Mouse (Mus musculus): ENCODE measurements at regions not wholly inside any gene's neighbourhood (a gene's known extent, or its start where the extent isn't known, plus 50 kb on each side); places are given as distances from the start of the nearest gene placed in this dataset.
"Not testable (repeated sequence)": the region's sequence is repeated elsewhere in the genome, so short reads cannot be mapped to it uniquely, and the experiment has no call there.

DNA sequence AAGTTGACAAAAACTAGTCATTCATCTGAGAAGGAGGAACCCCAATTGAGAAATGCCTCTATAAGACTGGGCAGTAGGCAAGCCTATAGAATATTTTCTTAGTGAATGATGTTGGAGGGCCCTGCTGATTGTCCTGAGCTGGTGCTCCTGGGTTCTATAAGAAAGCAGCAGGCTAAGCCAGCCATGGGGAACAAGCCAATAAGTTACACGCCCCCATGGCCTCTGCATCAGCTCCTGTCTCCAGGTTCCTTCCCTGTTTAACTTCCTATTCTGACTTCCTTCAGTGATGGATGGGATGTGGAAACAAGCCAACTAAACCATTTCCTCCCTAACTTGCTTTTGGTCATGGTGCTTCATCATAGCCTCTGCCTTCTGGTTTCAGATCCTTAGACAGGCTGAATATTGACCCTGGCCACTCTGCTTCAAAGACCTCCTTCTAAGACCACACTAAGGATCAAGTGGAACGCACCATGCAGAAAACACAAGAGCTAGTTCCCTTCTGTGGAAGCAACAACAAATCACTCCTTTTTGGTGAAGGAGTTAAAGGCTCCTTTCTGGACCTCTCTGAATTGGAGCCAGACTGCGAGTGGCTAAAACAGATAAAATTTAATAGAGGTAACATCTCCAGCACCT is 76.7 kb downstream of the Tomm20 start:
- Histone ChIP-seq H3K4me3 (ENCODE audit: low read length) (no peak overlapping the region), H3K27ac (ENCODE audit: low read length) (peak overlapping the region; percentile 44; the same call in 1 of the 2 replicates), H3K9ac (replicated peaks; ENCODE audit: low read length) (no peak overlapping the region), H3K4me2 (replicated peaks; ENCODE audit: low read depth, low read length) (no peak overlapping the region), H3K4me1 (ENCODE audit: insufficient read depth, low read length) (peaks cover 8% of the 10 kb centered on the region), H3K27me3 (ENCODE audit: insufficient read depth, low read length) (no peaks in the 10 kb centered on the region), H3K9me3 (ENCODE audit: low read length) (no peaks in the 10 kb centered on the region), H3K36me3 (ENCODE audit: insufficient read depth, low read length) (no peaks in the 10 kb centered on the region)
- 44% methylated on average over 3 of the region's 3 CpGs for WGBS
- ATAC-seq (ENCODE audit: low FRiP score, low TSS enrichment): no peak; the same call in 1 of the 2 replicates

DNA sequence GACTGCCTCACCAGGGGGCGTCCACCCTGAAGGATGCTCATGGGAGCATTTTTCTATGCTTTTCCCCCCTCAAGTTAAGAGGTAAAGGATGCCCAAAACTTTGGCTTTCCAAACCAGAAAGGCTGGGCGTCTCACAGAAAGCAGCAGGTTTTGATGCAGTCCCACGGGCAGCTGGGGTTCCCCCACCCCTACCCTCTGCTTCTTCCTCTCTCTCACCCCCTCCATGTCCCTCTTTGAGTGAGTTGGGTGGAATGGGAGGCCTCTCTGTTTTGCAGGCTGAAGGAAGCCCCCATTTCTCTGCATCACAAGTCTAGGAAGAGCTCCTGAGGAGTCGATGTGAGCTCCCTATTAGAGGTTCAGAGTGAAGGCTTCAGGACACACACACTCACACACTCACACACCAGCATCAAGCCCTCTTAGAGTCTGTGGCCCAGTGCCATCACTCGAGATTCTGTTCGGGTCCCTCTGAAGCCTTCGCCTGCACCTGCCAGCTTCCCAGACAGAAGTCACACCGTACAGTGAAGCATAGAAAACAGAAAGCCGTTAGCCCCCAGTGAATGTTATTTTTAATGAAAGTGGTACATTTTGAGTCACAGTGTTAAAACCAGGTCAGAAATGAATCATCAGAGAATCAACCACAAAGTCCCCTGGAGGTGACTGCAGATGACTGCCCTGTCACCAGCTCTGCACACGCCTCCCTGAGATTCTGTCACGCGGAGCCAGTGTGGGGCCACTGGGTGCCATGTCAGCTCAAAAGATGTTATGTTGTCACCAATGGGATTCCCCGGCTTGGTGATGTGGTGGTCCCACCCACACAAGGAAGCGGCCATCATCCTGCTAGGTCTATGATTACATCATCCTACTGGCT is 78.3 kb downstream of the Tomm20 start:
- Histone ChIP-seq H3K4me3 (ENCODE audit: low read length) (no peak overlapping the region), H3K36me3 (ENCODE audit: insufficient read depth, low read length) (no peaks in the 10 kb centered on the region), H3K9me3 (ENCODE audit: low read length) (no peaks in the 10 kb centered on the region), H3K27me3 (ENCODE audit: insufficient read depth, low read length) (no peaks in the 10 kb centered on the region), H3K9ac (replicated peaks; ENCODE audit: low read length) (no peak overlapping the region), H3K4me1 (ENCODE audit: insufficient read depth, low read length) (peaks cover 8% of the 10 kb centered on the region), H3K4me2 (replicated peaks; ENCODE audit: low read depth, low read length) (no peak overlapping the region), H3K27ac (ENCODE audit: low read length) (no peak overlapping the region)
- WGBS: 79% methylated on average over 14 of the region's 14 CpGs
- no peak for ATAC-seq (ENCODE audit: low FRiP score, low TSS enrichment)

DNA sequence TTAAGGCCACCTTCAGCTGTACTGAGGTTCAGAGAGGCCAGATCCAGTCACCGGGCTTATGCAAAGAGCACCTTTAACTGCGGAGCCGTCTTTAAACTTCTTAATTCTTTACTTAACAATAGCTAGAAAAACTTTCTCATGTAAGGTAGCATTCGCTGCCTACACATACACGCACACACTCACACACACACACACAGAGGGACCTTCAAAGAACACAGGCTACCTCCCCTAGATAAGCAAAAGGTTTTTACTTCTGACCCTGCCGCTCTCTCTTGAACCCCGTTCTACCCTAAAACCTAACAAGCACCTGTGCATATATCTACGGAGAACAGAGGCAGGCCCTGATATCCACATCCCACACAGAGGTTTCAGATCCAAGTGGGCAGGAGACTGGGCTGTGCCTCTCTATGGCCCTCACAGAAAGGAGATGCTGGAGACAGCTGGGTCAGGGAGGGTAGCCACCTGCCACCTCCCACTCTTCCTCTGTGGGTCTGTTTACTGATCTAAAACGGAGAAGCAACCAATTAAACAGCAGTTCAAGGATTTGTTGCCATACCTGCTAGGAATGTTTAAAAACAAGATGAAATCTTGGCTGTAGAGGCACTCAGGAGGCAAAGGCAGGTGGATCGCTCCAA is 81.2 kb downstream of the Tomm20 start:
- H3K36me3 ChIP-seq (ENCODE audit: insufficient read depth, low read length): no peaks in the 10 kb centered on the region
- no peak overlapping the region for H3K4me3 ChIP-seq (ENCODE audit: low read length)
- 72% methylated on average over 10 of the region's 10 CpGs for WGBS
- H3K27ac ChIP-seq (ENCODE audit: low read length): no peak overlapping the region
- no peaks in the 10 kb centered on the region for H3K27me3 ChIP-seq (ENCODE audit: insufficient read depth, low read length)
- H3K4me1 ChIP-seq (ENCODE audit: insufficient read depth, low read length): peaks cover 5% of the 10 kb centered on the region
- H3K9me3 ChIP-seq (ENCODE audit: low read length): no peaks in the 10 kb centered on the region
- no peak overlapping the region for H3K9ac ChIP-seq (replicated peaks; ENCODE audit: low read length)
- H3K4me2 ChIP-seq (replicated peaks; ENCODE audit: low read depth, low read length): no peak overlapping the region
- no peak for ATAC-seq (ENCODE audit: low FRiP score, low TSS enrichment)

DNA sequence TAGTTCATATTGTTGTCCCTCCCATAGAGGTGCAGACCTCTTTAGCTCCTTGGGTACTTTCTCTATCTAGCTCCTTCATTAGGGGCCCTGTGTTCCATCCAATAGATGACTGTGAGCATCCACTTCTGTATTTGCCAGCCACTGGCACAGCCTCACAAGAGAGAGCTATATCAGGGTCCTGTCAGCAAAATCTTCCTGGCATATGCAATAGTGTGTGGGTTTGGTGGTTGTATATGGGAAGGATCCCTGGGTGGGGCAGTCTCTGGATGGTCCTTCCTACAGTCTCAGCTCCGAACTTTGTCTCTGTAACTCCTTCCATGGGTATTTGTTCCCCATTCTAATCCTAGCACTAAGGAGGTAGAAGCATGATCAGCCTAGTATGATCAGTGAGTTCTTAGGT is 82.0 kb downstream of the Tomm20 start:
- 100% methylated on average over 1 of the region's 1 CpGs for WGBS
- H3K4me1 ChIP-seq (ENCODE audit: insufficient read depth, low read length): not testable (repeated sequence)

DNA sequence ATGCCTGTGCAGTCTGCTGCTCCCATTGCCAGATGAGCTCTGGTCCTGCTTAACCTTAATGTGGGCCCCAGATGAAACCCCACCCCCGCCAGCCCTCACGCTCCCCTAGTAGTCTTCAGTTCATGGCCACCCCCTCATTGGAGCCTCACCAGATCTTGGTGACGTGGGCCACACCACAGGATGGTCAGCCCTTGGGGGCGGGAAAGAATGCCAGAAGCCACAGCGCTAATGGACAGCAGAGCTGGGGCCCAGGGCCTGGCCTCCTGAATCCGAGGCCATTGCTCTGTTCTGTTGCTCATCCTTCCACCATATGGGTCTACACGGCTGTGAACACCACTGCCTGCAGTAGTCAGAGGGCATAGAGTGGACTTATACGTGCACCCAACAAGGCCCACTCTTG is 83.9 kb downstream of the Tomm20 start:
- WGBS: 90% methylated on average over 8 of the region's 8 CpGs
- Histone ChIP-seq H3K27ac (ENCODE audit: low read length) (no peak overlapping the region), H3K9ac (replicated peaks; ENCODE audit: low read length) (no peak overlapping the region), H3K9me3 (ENCODE audit: low read length) (no peaks in the 10 kb centered on the region), H3K4me1 (ENCODE audit: insufficient read depth, low read length) (no peaks in the 10 kb centered on the region), H3K4me3 (ENCODE audit: low read length) (no peak overlapping the region), H3K36me3 (ENCODE audit: insufficient read depth, low read length) (no peaks in the 10 kb centered on the region), H3K27me3 (ENCODE audit: insufficient read depth, low read length) (no peaks in the 10 kb centered on the region), H3K4me2 (replicated peaks; ENCODE audit: low read depth, low read length) (no peak overlapping the region)
- ATAC-seq (ENCODE audit: low FRiP score, low TSS enrichment): no peak

More for the DNA sequence above, 82.0 kb downstream of the Tomm20 start:
- not testable (repeated sequence) for H3K27ac ChIP-seq (ENCODE audit: low read length); ATAC-seq (ENCODE audit: low FRiP score, low TSS enrichment); H3K27me3 ChIP-seq (ENCODE audit: insufficient read depth, low read length); H3K36me3 ChIP-seq (ENCODE audit: insufficient read depth, low read length); H3K4me3 ChIP-seq (ENCODE audit: low read length); H3K9me3 ChIP-seq (ENCODE audit: low read length); H3K4me2 ChIP-seq (replicated peaks; ENCODE audit: low read depth, low read length); H3K9ac ChIP-seq (replicated peaks; ENCODE audit: low read length)

DNA sequence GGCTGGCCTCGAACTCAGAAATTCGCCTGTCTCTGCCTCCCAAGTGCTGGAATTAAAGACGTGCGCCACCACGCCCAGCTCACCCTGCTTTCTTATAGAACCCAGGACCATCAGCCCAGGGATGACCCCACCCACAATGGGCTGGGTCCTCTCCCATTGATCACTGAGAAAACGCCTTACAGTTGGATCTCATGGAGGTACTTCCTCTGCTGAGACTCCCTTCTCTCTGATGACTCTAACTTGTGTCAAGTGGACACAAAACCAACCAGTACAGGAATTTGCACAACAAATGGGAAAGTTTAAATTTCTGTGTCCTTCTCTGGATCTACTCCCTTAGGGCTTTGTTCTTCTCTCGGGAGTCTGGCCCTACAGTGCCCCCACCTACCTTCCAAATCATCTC is 85.0 kb downstream of the Tomm20 start:
- no peak overlapping the region for H3K9ac ChIP-seq (replicated peaks; ENCODE audit: low read length)
- no peak overlapping the region for H3K4me3 ChIP-seq (ENCODE audit: low read length)
- no peaks in the 10 kb centered on the region for H3K36me3 ChIP-seq (ENCODE audit: insufficient read depth, low read length)
- H3K4me1 ChIP-seq (ENCODE audit: insufficient read depth, low read length): no peaks in the 10 kb centered on the region
- H3K27me3 ChIP-seq (ENCODE audit: insufficient read depth, low read length): no peaks in the 10 kb centered on the region
- H3K4me2 ChIP-seq (replicated peaks; ENCODE audit: low read depth, low read length): no peak overlapping the region
- ATAC-seq (ENCODE audit: low FRiP score, low TSS enrichment): no peak
- WGBS: 91% methylated on average over 7 of the region's 7 CpGs
- H3K27ac ChIP-seq (ENCODE audit: low read length): no peak overlapping the region
- H3K9me3 ChIP-seq (ENCODE audit: low read length): no peaks in the 10 kb centered on the region

GRCm38 (mm10) chr8:126859706-126860424 is 85.8 kb downstream of the Tomm20 start:
- H3K4me3 ChIP-seq (ENCODE audit: low read length): no peak overlapping the region
- WGBS: 82% methylated on average over 5 of the region's 5 CpGs
- H3K36me3 ChIP-seq (ENCODE audit: insufficient read depth, low read length): no peaks in the 10 kb centered on the region
- no peaks in the 10 kb centered on the region for H3K4me1 ChIP-seq (ENCODE audit: insufficient read depth, low read length)
- no peak overlapping the region for H3K4me2 ChIP-seq (replicated peaks; ENCODE audit: low read depth, low read length)
- ATAC-seq (ENCODE audit: low FRiP score, low TSS enrichment): peak; percentile 39; the same call in 1 of the 2 replicates
- H3K27ac ChIP-seq (ENCODE audit: low read length): no peak overlapping the region
- no peaks in the 10 kb centered on the region for H3K27me3 ChIP-seq (ENCODE audit: insufficient read depth, low read length)
- H3K9ac ChIP-seq (replicated peaks; ENCODE audit: low read length): no peak overlapping the region
- H3K9me3 ChIP-seq (ENCODE audit: low read length): no peaks in the 10 kb centered on the region

- no peaks in the 10 kb centered on the region for H3K36me3 ChIP-seq (ENCODE audit: insufficient read depth, low read length)
- no peaks in the 10 kb centered on the region for H3K9me3 ChIP-seq (ENCODE audit: low read length)
- 67% methylated on average over 13 of the region's 13 CpGs for WGBS
- no peak overlapping the region for H3K4me3 ChIP-seq (ENCODE audit: low read length)
- peaks cover 14% of the 10 kb centered on the region for H3K4me1 ChIP-seq (ENCODE audit: insufficient read depth, low read length)
- H3K27me3 ChIP-seq (ENCODE audit: insufficient read depth, low read length): no peaks in the 10 kb centered on the region
- H3K4me2 ChIP-seq (replicated peaks; ENCODE audit: low read depth, low read length): no peak overlapping the region
- H3K27ac ChIP-seq (ENCODE audit: low read length): no peak overlapping the region
- no peak overlapping the region for H3K9ac ChIP-seq (replicated peaks; ENCODE audit: low read length)
- no peak for ATAC-seq (ENCODE audit: low FRiP score, low TSS enrichment)
Measured at GRCm38 (mm10) chr8:126857307-126858203, 88.1 kb downstream of the Tomm20 start.

DNA sequence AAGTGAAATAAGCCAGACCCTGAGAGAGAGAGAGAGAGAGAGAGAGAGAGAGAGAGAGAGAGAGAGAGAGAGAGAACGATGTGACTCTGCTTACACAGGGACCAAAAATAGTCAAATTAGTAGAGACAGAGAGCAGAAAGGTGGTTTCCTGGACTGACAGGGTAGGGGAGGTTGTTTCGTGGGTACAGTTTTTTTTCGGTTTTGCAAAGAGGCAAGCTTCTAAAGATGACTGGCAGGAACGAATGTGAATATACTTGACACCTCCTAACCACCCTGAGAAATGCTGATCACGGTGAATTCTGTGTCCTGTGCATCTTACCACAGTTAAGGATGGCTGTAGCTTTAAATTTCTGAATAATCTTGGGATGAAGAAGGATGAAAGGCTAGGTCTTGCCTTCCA is 89.7 kb downstream of the Tomm20 start:
- Histone ChIP-seq H3K27me3 (ENCODE audit: insufficient read depth, low read length) (no peaks in the 10 kb centered on the region), H3K4me1 (ENCODE audit: insufficient read depth, low read length) (peaks cover 19% of the 10 kb centered on the region), H3K9ac (replicated peaks; ENCODE audit: low read length) (no peak overlapping the region), H3K9me3 (ENCODE audit: low read length) (no peaks in the 10 kb centered on the region), H3K36me3 (ENCODE audit: insufficient read depth, low read length) (no peaks in the 10 kb centered on the region), H3K27ac (ENCODE audit: low read length) (no peak overlapping the region), H3K4me2 (replicated peaks; ENCODE audit: low read depth, low read length) (no peak overlapping the region), H3K4me3 (ENCODE audit: low read length) (no peak overlapping the region)
- no peak for ATAC-seq (ENCODE audit: low FRiP score, low TSS enrichment)
- WGBS: 68% methylated on average over 5 of the region's 5 CpGs

All from kidney, embryonic 16.5 days (tissue).